Mouse (Mus musculus) inflammation-experienced regulatory T-cells, adult 16 weeks (primary cell): ENCODE data around the gene Nup107. TPM values are rescaled to one million over a fixed set of nuclear protein-coding genes. Genes with fewer than 3 reads are reported as not detected.

Source experiments
- polyA plus RNA-seq: library from polyadenylated mRNA; unstranded; fragments of 100-300 nt; shearing (Covaris generic); gene quantifications from one replicate; pipeline ENCODE4 v1.2.1, GENCODE M21; 2017

The Nup107 gene
- 66.0 TPM for polyA plus RNA-seq

DNA sequence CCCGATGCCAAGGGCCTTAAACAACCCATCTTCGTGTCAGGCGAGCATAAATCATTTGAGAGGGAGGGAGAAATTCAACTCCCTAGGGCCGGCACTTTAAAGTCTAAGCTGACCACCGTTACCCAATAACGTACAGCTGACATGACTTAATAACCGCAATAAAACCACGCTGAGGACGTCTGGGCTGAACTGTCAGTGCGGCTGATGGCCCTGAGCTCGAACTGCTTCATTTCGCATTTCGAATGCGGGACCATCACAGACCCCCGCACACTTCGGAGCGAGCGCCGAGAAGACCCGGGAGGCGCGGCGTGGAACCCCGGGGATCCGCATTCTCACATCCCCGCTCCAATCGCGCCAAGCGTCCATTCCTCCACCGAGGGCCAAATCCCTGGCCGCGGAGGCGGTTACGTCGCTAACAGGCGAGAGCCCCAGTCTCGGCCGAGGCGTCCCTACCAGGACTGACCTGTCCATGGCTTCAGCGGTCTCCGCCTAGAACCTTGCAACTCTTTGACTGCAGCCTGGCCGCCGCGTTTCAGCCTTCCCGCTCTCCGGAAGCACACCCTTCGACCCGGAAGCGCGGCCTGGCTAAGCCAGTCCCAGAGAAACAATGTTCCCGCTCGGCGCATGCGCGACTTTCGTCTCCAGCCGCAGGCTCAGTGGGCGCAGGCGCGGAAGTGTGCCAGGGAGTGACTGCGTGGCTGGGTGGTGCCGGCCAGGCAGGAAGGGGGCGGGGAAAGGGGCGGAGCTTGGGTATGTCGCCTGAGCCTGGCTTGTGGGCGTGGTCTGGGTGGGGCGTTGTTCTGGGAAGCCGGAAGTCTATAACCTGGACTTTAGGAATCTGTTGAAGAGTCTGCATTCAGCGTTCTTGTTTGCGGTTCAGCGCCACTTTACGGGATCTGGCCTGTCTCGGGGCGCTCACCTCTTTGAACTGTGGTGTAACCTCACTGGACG, at the start of gene Nup107:
Nup107 (minus strand) TSS at position 565 of the 951 bp plus-strand sequence.

DNA sequence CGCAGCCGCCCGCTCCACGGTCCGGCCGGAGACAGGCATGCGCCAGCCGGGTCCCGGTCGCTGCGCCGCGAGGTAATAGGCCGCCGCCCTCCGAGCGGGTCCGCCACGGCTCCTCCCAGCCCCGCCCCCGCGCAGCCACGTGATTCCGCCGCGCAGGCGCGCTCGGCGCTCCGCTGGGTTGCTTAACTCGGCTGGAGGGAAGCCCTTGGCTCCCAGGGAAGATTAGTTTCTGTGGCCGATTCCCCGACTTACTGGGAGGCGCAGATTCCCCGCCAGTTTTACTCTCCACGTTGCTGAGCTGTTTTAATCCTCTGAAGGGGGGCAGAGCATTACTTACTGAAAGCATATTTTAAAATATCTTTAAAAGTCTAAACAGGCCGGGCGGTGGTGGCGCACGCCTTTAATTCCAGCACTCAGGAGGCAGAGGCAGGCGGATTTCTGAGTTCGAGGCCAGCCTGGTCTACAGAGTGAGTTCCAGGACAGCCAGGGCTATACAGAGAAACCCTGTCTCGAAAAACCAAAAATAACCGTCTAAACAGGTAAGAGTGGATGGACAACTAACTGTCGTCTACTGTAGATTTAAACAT, 46.1 kb downstream of the Nup107 start, which contains the start of gene Slc35e3:
Slc35e3 (minus strand) TSS at position 69 of the 587 bp plus-strand sequence.

DNA sequence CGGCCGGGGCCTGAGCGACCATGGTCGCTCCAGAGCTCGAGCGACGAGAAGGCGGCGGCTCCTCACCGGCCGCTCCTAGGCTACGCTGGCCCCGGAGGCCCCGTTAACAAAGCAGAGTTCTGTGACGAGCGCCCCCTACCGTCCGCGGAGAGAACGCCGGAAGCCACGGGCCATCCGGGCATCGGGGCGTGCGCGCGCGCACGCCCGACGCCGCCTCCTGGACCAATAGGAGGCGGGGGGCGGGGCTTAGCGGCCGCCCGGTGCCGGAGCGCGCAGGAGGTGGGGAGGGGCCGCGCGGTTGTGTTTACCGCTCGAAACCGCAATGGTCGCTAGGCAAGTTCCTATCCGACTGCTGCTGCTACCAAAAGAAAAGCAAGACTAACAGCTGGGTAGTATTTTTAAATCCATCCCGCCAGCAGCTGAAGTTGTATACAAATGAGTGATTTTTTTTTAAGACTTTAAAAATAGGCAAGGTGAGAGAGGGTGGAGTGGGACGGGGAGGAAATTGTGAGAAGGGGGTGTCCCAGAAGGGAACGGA, 81.8 kb downstream of the Nup107 start, which contains the start of gene Mdm2:
Mdm2 (minus strand) TSS at position 155 of the 538 bp plus-strand sequence.

Other genes starting within 250 kb of the Nup107 start
- 79.2 TPM for gene Cpm, start 163.2 kb downstream of the Nup107 start, polyA plus RNA-seq
- gene Mdm2, start 81.9 kb downstream of the Nup107 start, polyA plus RNA-seq: 129 TPM
- gene Slc35e3, start 46.3 kb downstream of the Nup107 start, polyA plus RNA-seq: 1.3 TPM
- 69.4 TPM for gene Rap1b, start 53.3 kb upstream of the Nup107 start, polyA plus RNA-seq